14 mouse cellular contexts compared by ENCODE assay signal in the genomic region with DNA sequence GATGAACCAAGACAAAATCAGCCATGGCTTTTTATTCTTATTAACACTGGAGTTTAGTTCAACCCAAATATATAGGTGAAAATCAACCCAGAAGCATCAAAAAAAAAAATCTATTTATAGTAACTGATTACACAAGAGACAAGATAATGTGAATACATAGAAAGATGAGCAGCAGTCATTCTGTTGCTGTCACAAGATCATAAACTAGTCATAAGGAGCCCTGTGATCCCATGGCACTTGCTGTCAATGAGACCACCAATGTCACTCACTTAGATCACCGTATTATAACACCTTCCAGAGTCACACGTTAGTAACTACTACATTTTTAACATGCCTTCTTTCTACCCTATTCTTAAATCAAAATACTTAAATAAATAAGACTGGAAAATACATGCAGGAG.
"Had no signal": no experiment of that assay in that cellular context is flagged by ENCODE, and none has a peak within 500 bp of the region (broad histone marks: within the 10 kb centered on the region; RNA-seq: fewer than 3 reads in every experiment).

No protein-coding gene starts in this region.

- ATAC-seq: liver, embryonic 12.5 days had no signal

- H3K36me3 ChIP-seq: neural tube, embryonic 12.5 days; stomach, embryonic 15.5 days had no signal

- H3K27ac ChIP-seq: liver, embryonic 12.5 days; liver, embryonic 14.5 days; neural tube, embryonic 12.5 days; stomach, embryonic 15.5 days; stomach, postnatal 0 days had no signal

- H3K9me3 ChIP-seq: liver, embryonic 12.5 days; megakaryocyte, embryonic 14.5 days; neural tube, embryonic 12.5 days; stomach, embryonic 15.5 days had no signal

- H3K4me2 ChIP-seq: liver, embryonic 12.5 days; lung, embryonic 14.5 days; neural tube, embryonic 12.5 days; stomach, embryonic 15.5 days had no signal

- H3K4me3 ChIP-seq: liver, embryonic 12.5 days; megakaryocyte, embryonic 14.5 days; neural tube, embryonic 12.5 days; stomach, embryonic 15.5 days had no signal

- DNase-seq: lung, adult 18-20 months; lung, postnatal 10 days; lung, postnatal 4 days; right cerebral cortex, postnatal 14 days; thymus, adult 2 months; thymus, postnatal 25 days; thymus, postnatal 4 days had no signal

- H3K27me3 ChIP-seq: liver, embryonic 12.5 days; megakaryocyte, embryonic 14.5 days; neural tube, embryonic 12.5 days; stomach, embryonic 15.5 days had no signal

- H3K4me1 ChIP-seq: liver, embryonic 12.5 days; megakaryocyte, embryonic 14.5 days; neural tube, embryonic 12.5 days; stomach, embryonic 15.5 days had no signal

- H3K9ac ChIP-seq: liver, embryonic 12.5 days; liver, embryonic 14.5 days; lung, embryonic 14.5 days; neural tube, embryonic 12.5 days; stomach, embryonic 15.5 days had no signal
